Mouse (Mus musculus) megakaryocyte, embryonic 14.5 days (primary cell): ENCODE results near the gene Ddx43.

Source experiments
- FLI1 ChIP-seq: IDR thresholded peaks from 2 replicates; pipeline ENCODE4 v1.6.1; 2012; ENCODE audit warnings: low read length, inconsistent platforms, mixed read lengths
- GATA1 ChIP-seq: IDR thresholded peaks from 3 replicates; pipeline ENCODE4 v1.6.1; 2012; ENCODE audit warnings: mixed read lengths, low read length, inconsistent platforms, borderline replicate concordance

- no peak for TF ChIP-seq GATA1
- TF ChIP-seq FLI1, result no peak
Observed at GRCm38 (mm10) chr9:78432471-78432870, 36.9 kb downstream of the Ddx43 start.
